Mouse (Mus musculus): ENCODE data around the gene Ryr1. TPM values are rescaled to one million over a fixed set of nuclear protein-coding genes. Genes with fewer than 3 reads are reported as not detected.
"Not testable (repeated sequence)": the region's sequence is repeated elsewhere in the genome, so short reads cannot be mapped to it uniquely, and the experiment has no call there.

Ryr1 gene
- polyA plus RNA-seq, 1 experiment from 2014 or later = 2.2 TPM

GRCm38 (mm10) chr7:29088817-29089216 is 36.2 kb downstream of the Ryr1 start:
- Histone ChIP-seq H3K36me3 (peaks cover 42% of the 10 kb centered on the region), H3K27ac (no peak overlapping the region), H3K9me3 (replicated peaks) (no peaks in the 10 kb centered on the region), H3K4me3 (no peak overlapping the region), H3K27me3 (ENCODE audit: low read depth, poor library complexity, severe bottlenecking) (peaks cover 8% of the 10 kb centered on the region; the same call in 1 of the 2 replicates), H3K4me1 (peaks cover 10% of the 10 kb centered on the region; the same call in 1 of the 2 replicates)
- DNase-seq (ENCODE audit: low spot score) = no peak
- 84% methylated on average over 6 of the region's 6 CpGs for WGBS

GRCm38 (mm10) chr7:29086902-29087301 is 38.1 kb downstream of the Ryr1 start:
- H3K4me3 ChIP-seq = no peak overlapping the region
- WGBS = 87% methylated on average over 10 of the region's 10 CpGs
- peaks cover 8% of the 10 kb centered on the region; the same call in 1 of the 2 replicates for H3K27me3 ChIP-seq (ENCODE audit: low read depth, poor library complexity, severe bottlenecking)
- H3K27ac ChIP-seq = no peak overlapping the region
- H3K36me3 ChIP-seq = peaks cover 42% of the 10 kb centered on the region
- H3K9me3 ChIP-seq (replicated peaks) = no peaks in the 10 kb centered on the region
- peaks cover 10% of the 10 kb centered on the region; the same call in 1 of the 2 replicates for H3K4me1 ChIP-seq
- no peak for DNase-seq (ENCODE audit: low spot score)

DNA sequence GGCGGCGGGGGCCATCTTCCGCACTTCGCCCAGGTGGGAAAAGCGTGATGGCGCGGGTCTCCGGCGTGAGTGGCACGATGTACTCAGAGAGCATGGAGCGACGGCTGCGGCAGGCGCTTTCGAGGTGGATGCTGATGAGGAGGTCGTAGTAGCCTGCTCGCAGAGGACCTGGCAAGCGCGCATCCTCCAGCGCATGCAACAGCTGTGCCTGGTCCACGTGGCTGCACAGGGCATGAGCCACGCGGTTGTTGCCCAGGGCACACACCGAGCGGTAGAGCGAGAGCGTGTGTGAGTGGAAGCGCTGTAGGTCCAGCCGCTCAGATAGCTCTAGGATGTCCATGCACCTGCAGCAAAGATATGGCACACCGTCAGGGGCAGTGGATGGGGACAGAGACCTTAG is 39.0 kb downstream of the Ryr1 start:
- Histone ChIP-seq H3K36me3 (peaks cover 37% of the 10 kb centered on the region), H3K27ac (no peak overlapping the region), H3K4me3 (no peak overlapping the region), H3K4me1 (peaks cover 10% of the 10 kb centered on the region; the same call in 1 of the 2 replicates), H3K9me3 (replicated peaks) (no peaks in the 10 kb centered on the region), H3K27me3 (ENCODE audit: low read depth, poor library complexity, severe bottlenecking) (peaks cover 8% of the 10 kb centered on the region; the same call in 1 of the 2 replicates)
- WGBS = 88% methylated on average over 30 of the region's 30 CpGs
- no peak for DNase-seq (ENCODE audit: low spot score)

DNA sequence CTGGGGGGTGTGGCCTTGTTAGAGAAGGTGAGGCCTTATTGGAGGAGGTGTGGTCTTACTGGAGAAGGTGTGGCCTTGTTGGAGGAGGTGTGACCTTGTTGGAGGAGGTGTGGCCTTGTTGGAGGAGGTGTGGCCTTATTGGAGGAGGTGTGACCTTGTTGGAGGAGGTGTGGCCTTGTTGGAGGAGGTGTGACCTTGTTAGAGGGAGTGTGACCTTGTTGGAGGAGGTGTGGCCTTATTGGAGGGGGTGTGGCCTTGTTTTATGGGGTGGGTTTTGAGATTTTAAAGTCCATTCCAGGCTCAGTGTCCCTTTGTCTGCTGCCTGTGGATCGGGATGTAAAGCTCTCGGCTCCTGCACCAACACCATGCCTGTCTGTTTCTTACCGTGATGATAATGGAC is 40.6 kb downstream of the Ryr1 start:
- Histone ChIP-seq H3K27me3 (ENCODE audit: low read depth, poor library complexity, severe bottlenecking) (peaks cover 8% of the 10 kb centered on the region; the same call in 1 of the 2 replicates), H3K27ac (no peak overlapping the region), H3K4me3 (no peak overlapping the region), H3K4me1 (peaks cover 10% of the 10 kb centered on the region; the same call in 1 of the 2 replicates), H3K36me3 (peaks cover 29% of the 10 kb centered on the region), H3K9me3 (replicated peaks) (no peaks in the 10 kb centered on the region)
- WGBS = 86% methylated on average over 3 of the region's 3 CpGs
- no peak for DNase-seq (ENCODE audit: low spot score)

- Histone ChIP-seq H3K27me3 (ENCODE audit: low read depth, poor library complexity, severe bottlenecking) (no peaks in the 10 kb centered on the region), H3K9me3 (replicated peaks) (no peaks in the 10 kb centered on the region), H3K4me3 (no peak overlapping the region), H3K36me3 (peaks cover 16% of the 10 kb centered on the region), H3K27ac (no peak overlapping the region), H3K4me1 (no peaks in the 10 kb centered on the region)
- WGBS = 76% methylated on average over 12 of the region's 12 CpGs
- DNase-seq (ENCODE audit: low spot score) = no peak
Observed at GRCm38 (mm10) chr7:29079419-29079950, 45.5 kb downstream of the Ryr1 start.

DNA sequence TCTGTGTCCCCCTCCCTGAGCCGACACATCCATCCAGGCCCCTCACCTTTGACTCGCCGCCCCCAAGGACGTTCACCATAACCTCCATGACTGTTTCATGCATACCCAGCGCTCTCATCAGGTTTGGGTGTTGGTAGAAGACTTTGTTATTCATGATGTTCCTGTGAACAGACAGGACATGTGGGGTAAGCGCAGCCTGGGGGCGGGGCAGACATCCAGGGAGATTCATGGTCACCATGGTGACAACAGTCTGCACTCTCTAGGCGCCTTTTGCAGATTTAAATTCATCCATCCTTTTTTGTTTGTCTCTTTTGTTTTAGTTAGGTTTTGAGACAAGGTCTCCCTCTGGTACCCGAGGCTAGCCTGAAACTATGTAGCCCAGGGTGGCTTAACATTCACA is 48.0 kb downstream of the Ryr1 start:
- WGBS = 72% methylated on average over 9 of the region's 9 CpGs
- Histone ChIP-seq H3K36me3 (peaks cover 7% of the 10 kb centered on the region; the same call in 1 of the 2 replicates), H3K4me1 (no peaks in the 10 kb centered on the region), H3K9me3 (replicated peaks) (no peaks in the 10 kb centered on the region), H3K4me3 (no peak overlapping the region), H3K27ac (no peak overlapping the region), H3K27me3 (ENCODE audit: low read depth, poor library complexity, severe bottlenecking) (peaks cover 12% of the 10 kb centered on the region)
- DNase-seq (ENCODE audit: low spot score) = no peak

DNA sequence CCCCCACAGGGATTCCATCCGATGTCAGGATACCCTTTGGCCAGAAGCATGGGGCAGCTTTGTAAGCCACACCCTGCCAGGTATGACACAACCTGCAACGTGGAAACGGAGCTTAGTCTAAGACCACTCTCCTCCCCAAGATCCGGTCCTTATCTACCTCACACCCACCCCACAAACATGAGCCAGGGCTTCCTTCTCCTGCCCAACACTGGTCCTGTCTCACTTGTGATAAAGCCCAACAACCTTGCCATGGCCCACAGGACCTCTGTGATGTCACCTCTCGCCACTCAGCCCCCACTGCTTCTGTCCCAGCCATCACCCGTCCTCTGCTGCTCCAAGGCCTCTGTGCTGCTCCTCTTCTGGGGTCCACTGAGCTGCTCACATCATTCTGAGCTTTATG is 49.8 kb downstream of the Ryr1 start:
- DNase-seq (ENCODE audit: low spot score) = no peak
- WGBS = 80% methylated on average over 6 of the region's 6 CpGs
- peaks cover 8% of the 10 kb centered on the region for H3K4me1 ChIP-seq
- H3K27ac ChIP-seq = no peak overlapping the region
- H3K36me3 ChIP-seq = peaks cover 7% of the 10 kb centered on the region; the same call in 1 of the 2 replicates
- no peak overlapping the region for H3K4me3 ChIP-seq
- no peaks in the 10 kb centered on the region for H3K9me3 ChIP-seq (replicated peaks)
- peaks cover 29% of the 10 kb centered on the region for H3K27me3 ChIP-seq (ENCODE audit: low read depth, poor library complexity, severe bottlenecking)

- Histone ChIP-seq H3K27ac (no peak overlapping the region), H3K9me3 (replicated peaks) (no peaks in the 10 kb centered on the region), H3K4me3 (no peak overlapping the region), H3K27me3 (ENCODE audit: low read depth, poor library complexity, severe bottlenecking) (peaks cover 54% of the 10 kb centered on the region), H3K4me1 (peaks cover 12% of the 10 kb centered on the region), H3K36me3 (no peaks in the 10 kb centered on the region)
- WGBS = 40% methylated on average over 11 of the region's 11 CpGs
- peak; percentile 47 for DNase-seq (ENCODE audit: low spot score)
Observed at GRCm38 (mm10) chr7:29072689-29073088, 52.3 kb downstream of the Ryr1 start.

GRCm38 (mm10) chr7:29071169-29071891 is 53.6 kb downstream of the Ryr1 start:
- Histone ChIP-seq H3K27me3 (ENCODE audit: low read depth, poor library complexity, severe bottlenecking) (peaks cover 63% of the 10 kb centered on the region), H3K9me3 (replicated peaks) (no peaks in the 10 kb centered on the region), H3K4me1 (peaks cover 14% of the 10 kb centered on the region), H3K36me3 (no peaks in the 10 kb centered on the region), H3K4me3 (peak overlapping the region; percentile 57), H3K27ac (0 out of 2 replicates have a peak overlapping the region, but pooled peaks have one; percentile 11)
- DNase-seq (ENCODE audit: low spot score) = peak; percentile 65
- WGBS = 6% methylated on average over 42 of the region's 42 CpGs

- H3K9me3 ChIP-seq (replicated peaks) = no peaks in the 10 kb centered on the region
- peaks cover 14% of the 10 kb centered on the region for H3K4me1 ChIP-seq
- peaks cover 63% of the 10 kb centered on the region for H3K27me3 ChIP-seq (ENCODE audit: low read depth, poor library complexity, severe bottlenecking)
- peak overlapping the region; percentile 57; the same call in 1 of the 2 replicates for H3K4me3 ChIP-seq
- 0 out of 2 replicates have a peak, but pooled peaks cover 3% of the 10 kb centered on the region for H3K36me3 ChIP-seq
- 75% methylated on average over 12 of the region's 12 CpGs for WGBS
- H3K27ac ChIP-seq = no peak overlapping the region
- no peak for DNase-seq (ENCODE audit: low spot score)
Observed at GRCm38 (mm10) chr7:29070364-29071168, 54.4 kb downstream of the Ryr1 start.

- WGBS = 7% methylated on average over 15 of the region's 15 CpGs
- Histone ChIP-seq H3K4me3 (no peak overlapping the region), H3K4me1 (peaks cover 14% of the 10 kb centered on the region), H3K27ac (no peak overlapping the region), H3K36me3 (peaks cover 11% of the 10 kb centered on the region), H3K27me3 (ENCODE audit: low read depth, poor library complexity, severe bottlenecking) (peaks cover 59% of the 10 kb centered on the region), H3K9me3 (replicated peaks) (no peaks in the 10 kb centered on the region)
- no peak for DNase-seq (ENCODE audit: low spot score)
Observed at GRCm38 (mm10) chr7:29067758-29068157, 57.2 kb downstream of the Ryr1 start.

GRCm38 (mm10) chr7:29063476-29063875 is 61.5 kb downstream of the Ryr1 start:
- not testable (repeated sequence) for DNase-seq (ENCODE audit: low spot score); H3K27ac ChIP-seq; H3K4me3 ChIP-seq; H3K9me3 ChIP-seq (replicated peaks)
- WGBS = 67% methylated on average over 7 of the region's 7 CpGs
- peaks cover 22% of the 10 kb centered on the region for H3K27me3 ChIP-seq (ENCODE audit: low read depth, poor library complexity, severe bottlenecking)
- H3K4me1 ChIP-seq = peaks cover 12% of the 10 kb centered on the region
- peaks cover 11% of the 10 kb centered on the region for H3K36me3 ChIP-seq

Measured in limb, embryonic 10.5 days (tissue).